Mouse (Mus musculus) small intestine, adult 2 months (tissue): ENCODE data around the gene Robo4.

Experiments
- CTCF ChIP-seq: fragments of 200-500 bp; IDR thresholded peaks from 2 replicates; pipeline ENCODE4 v1.5.1; 2012; ENCODE audit warnings: low read depth, mild to moderate bottlenecking, control low read depth, inconsistent platforms, low read length, moderate library complexity, mixed read lengths; ENCODE audit not compliant: insufficient replicate concordance, insufficient read length; ENCODE audit errors: extremely low read depth
- POLR2A ChIP-seq: fragments of 200-500 bp; IDR thresholded peaks from 2 replicates; pipeline ENCODE4 v1.6.1; 2012; ENCODE audit warnings: low read depth, mild to moderate bottlenecking, control low read depth, inconsistent platforms, low read length, moderate library complexity

DNA sequence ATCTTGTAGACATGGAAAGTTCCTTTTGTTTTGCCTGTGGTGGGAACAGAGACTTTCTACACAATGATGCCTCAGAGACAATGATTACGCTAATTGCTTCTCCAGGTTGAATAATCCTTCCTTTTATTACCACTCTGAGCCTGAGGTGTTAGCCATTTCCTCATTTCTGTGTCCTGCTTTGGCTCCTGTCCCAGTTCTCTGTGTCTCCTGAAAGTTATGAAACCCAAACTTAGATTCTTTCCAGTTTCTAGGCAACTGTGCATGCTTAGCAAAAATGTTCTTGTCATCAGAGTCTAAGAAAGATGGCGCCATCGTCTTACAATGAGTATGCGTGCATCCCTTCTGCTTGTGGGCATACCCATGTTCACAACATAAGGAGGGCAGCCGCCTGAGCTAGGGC is 26.0 kb upstream of the Robo4 start:
- TF ChIP-seq CTCF (no peak), POLR2A (no peak)
